Mouse (Mus musculus) olfactory bulb, adult 2 months (tissue): ENCODE results near the gene 4931429L15Rik. TPM values are rescaled to one million over a fixed set of nuclear protein-coding genes. Genes with fewer than 3 reads are reported as not detected.
A peak's percentile ranks its signal among the peaks of the same experiment; 100 is the strongest.

Source experiments
- H3K27ac ChIP-seq: fragments of 200-500 bp; 2 replicates; pipeline ENCODE4 v1.5.1; 2012; ENCODE audit warnings: low read depth, low read length; ENCODE audit not compliant: insufficient read depth
- H3K4me1 ChIP-seq: fragments of 200-500 bp; 2 replicates; pipeline ENCODE4 v1.6.1; 2012; ENCODE audit warnings: low read length; ENCODE audit not compliant: control insufficient read depth, insufficient read depth
- H3K4me3 ChIP-seq: fragments of 200-500 bp; 2 replicates; pipeline ENCODE4 v1.5.1; 2012; ENCODE audit warnings: mild to moderate bottlenecking, low read depth, low read length, moderate library complexity; ENCODE audit not compliant: insufficient read depth
- CTCF ChIP-seq: fragments of 200-500 bp; IDR thresholded peaks from 2 replicates; pipeline ENCODE4 v1.5.1; 2012; ENCODE audit warnings: low read depth, mild to moderate bottlenecking, low read length, moderate library complexity; ENCODE audit not compliant: insufficient read depth
- POLR2A ChIP-seq: fragments of 200-500 bp; IDR thresholded peaks from 2 replicates; pipeline ENCODE4 v1.6.1; 2012; ENCODE audit warnings: mild to moderate bottlenecking, low read depth, low read length, moderate library complexity; ENCODE audit not compliant: insufficient read depth
- WGBS: fragments of 180-500 bp; shearing (Covaris S2); methylation state at CpG from one replicate; pipeline ENCODE4 v1.1.7; 2018; 5-methylcytosine and 5-hydroxymethylcytosine counted together
- polyA plus RNA-seq: library from polyadenylated mRNA; stranded (reverse); fragments of >200 nt; gene quantifications from 2 replicates; pipeline ENCODE4 v1.2.4, GENCODE M21; 2012; ENCODE audit warnings: low replicate concordance; ENCODE audit not compliant: missing spikeins, insufficient read depth, insufficient read length

Gene 4931429L15Rik
- polyA plus RNA-seq, 1 experiment, result not detected

- H3K4me3 ChIP-seq, result peak within 1 kb of the TSS; percentile 85
- H3K4me1 ChIP-seq, result 0 out of 2 replicates have a peak, but pooled peaks cover 2% of the 10 kb centered on the region
- TF ChIP-seq CTCF, result no peak
- TF ChIP-seq POLR2A, result peak; percentile 88
- WGBS, result 6% methylated on average over 45 of the region's 45 CpGs
- no peak within 1 kb of the TSS for H3K27ac ChIP-seq
Observed at GRCm38 (mm10) chr9:46272677-46273454, 46.9 kb downstream of the 4931429L15Rik start, which contains the start of gene Zpr1. Gene Zpr1 (plus strand): TSS chr9:46273064.

- 79% methylated on average over 9 of the region's 9 CpGs for WGBS
- 0 out of 2 replicates have a peak, but pooled peaks cover 2% of the 10 kb centered on the region for H3K4me1 ChIP-seq
- no peak overlapping the region for H3K4me3 ChIP-seq
- no peak overlapping the region for H3K27ac ChIP-seq
- TF ChIP-seq CTCF (no peak), POLR2A (no peak)
Observed at GRCm38 (mm10) chr9:46272070-46272469, 47.7 kb downstream of the 4931429L15Rik start.

- 93% methylated on average over 4 of the region's 4 CpGs for WGBS
- Histone ChIP-seq H3K27ac (no peak overlapping the region), H3K4me1 (0 out of 2 replicates have a peak, but pooled peaks cover 2% of the 10 kb centered on the region), H3K4me3 (no peak overlapping the region)
- TF ChIP-seq POLR2A (no peak), CTCF (no peak)
Observed at GRCm38 (mm10) chr9:46270782-46271181, 49.0 kb downstream of the 4931429L15Rik start.

GRCm38 (mm10) chr9:46269125-46269524 lies 50.7 kb downstream of the 4931429L15Rik start:
- 79% methylated on average over 5 of the region's 5 CpGs for WGBS
- TF ChIP-seq POLR2A (no peak), CTCF (no peak)

GRCm38 (mm10) chr9:46268343-46268873 lies 51.4 kb downstream of the 4931429L15Rik start, which contains the start of gene Apoa5:
Gene Apoa5 (plus strand): TSS chr9:46268633.
- H3K4me3 ChIP-seq, result no peak within 1 kb of the TSS
- H3K27ac ChIP-seq, result no peak within 1 kb of the TSS
- 56% methylated on average over 7 of the region's 7 CpGs for WGBS
- TF ChIP-seq POLR2A (no peak), CTCF (no peak)
- 0 out of 2 replicates have a peak, but pooled peaks cover 2% of the 10 kb centered on the region for H3K4me1 ChIP-seq

More at GRCm38 (mm10) chr9:46269125-46269524, 50.7 kb downstream of the 4931429L15Rik start:
- Histone ChIP-seq H3K27ac (no peak overlapping the region), H3K4me3 (no peak overlapping the region), H3K4me1 (0 out of 2 replicates have a peak, but pooled peaks cover 2% of the 10 kb centered on the region)

GRCm38 (mm10) chr9:46261131-46261530 lies 58.7 kb downstream of the 4931429L15Rik start:
- Histone ChIP-seq H3K4me3 (no peak overlapping the region), H3K27ac (no peak overlapping the region), H3K4me1 (no peaks in the 10 kb centered on the region)
- TF ChIP-seq CTCF (no peak), POLR2A (no peak)
- WGBS, result 92% methylated on average over 7 of the region's 7 CpGs

- no peak for TF ChIP-seq POLR2A
- TF ChIP-seq CTCF, result no peak
- 91% methylated on average over 6 of the region's 6 CpGs for WGBS
- H3K27ac ChIP-seq, result no peak overlapping the region
Observed at GRCm38 (mm10) chr9:46259111-46259510, 60.7 kb downstream of the 4931429L15Rik start.

GRCm38 (mm10) chr9:46257546-46257945 lies 62.2 kb downstream of the 4931429L15Rik start:
- TF ChIP-seq CTCF, result no peak
- TF ChIP-seq POLR2A, result no peak
- no peaks in the 10 kb centered on the region for H3K4me1 ChIP-seq
- H3K4me3 ChIP-seq, result no peak overlapping the region
- WGBS, result 96% methylated on average over 3 of the region's 3 CpGs
- no peak overlapping the region for H3K27ac ChIP-seq

More at GRCm38 (mm10) chr9:46259111-46259510, 60.7 kb downstream of the 4931429L15Rik start:
- Histone ChIP-seq H3K4me3 (no peak overlapping the region), H3K4me1 (no peaks in the 10 kb centered on the region)

GRCm38 (mm10) chr9:46256658-46257385 lies 63.0 kb downstream of the 4931429L15Rik start:
- TF ChIP-seq CTCF (no peak), POLR2A (no peak)
- Histone ChIP-seq H3K4me3 (no peak overlapping the region), H3K27ac (no peak overlapping the region), H3K4me1 (no peaks in the 10 kb centered on the region)
- 83% methylated on average over 10 of the region's 10 CpGs for WGBS
